Mouse (Mus musculus) midbrain, embryonic 11.5 days (tissue): ENCODE data around the gene Hist1h2bl. TPM values are rescaled to one million over a fixed set of nuclear protein-coding genes. Genes with fewer than 3 reads are reported as not detected.

Experiments used
- ATAC-seq: fragments of 200-750 bp; cut with Nextera tagmentation; 2 replicates; pipeline ENCODE4 v1.8.0; 2017; ENCODE audit warnings: moderate TSS enrichment, moderate library complexity; ENCODE audit not compliant: low FRiP score
- DNase-seq: peaks from one replicate; pipeline ENCODE4 v3.0.0; 2015; ENCODE audit warnings: low spot score; ENCODE audit errors: missing footprints
- H3K27ac ChIP-seq: fragments of 300-500 bp; sonication (generic); 2 replicates; pipeline ENCODE4 v1.5.1; 2014; ENCODE audit warnings: low read depth, low read length
- H3K27me3 ChIP-seq: fragments of 300-500 bp; sonication (generic); 2 replicates; pipeline ENCODE4 v1.6.1; 2014; ENCODE audit warnings: mild to moderate bottlenecking, low read length, moderate library complexity, mixed read lengths; ENCODE audit not compliant: control insufficient read depth, insufficient read depth
- H3K36me3 ChIP-seq: fragments of 300-500 bp; sonication (generic); 2 replicates; pipeline ENCODE4 v1.6.1; 2014; ENCODE audit warnings: mild to moderate bottlenecking, low read length, moderate library complexity, mixed read lengths; ENCODE audit not compliant: control insufficient read depth, insufficient read depth
- H3K4me1 ChIP-seq: fragments of 300-500 bp; sonication (generic); 2 replicates; pipeline ENCODE4 v1.6.1; 2014; ENCODE audit warnings: low read length; ENCODE audit not compliant: control insufficient read depth, insufficient read depth
- H3K4me2 ChIP-seq: fragments of 300-500 bp; sonication (generic); 2 replicates; pipeline ENCODE4 v1.6.1; 2014; ENCODE audit warnings: mild to moderate bottlenecking, moderate library complexity
- H3K4me3 ChIP-seq: fragments of 300-500 bp; sonication (generic); 2 replicates; pipeline ENCODE4 v1.5.1; 2014; ENCODE audit warnings: low read depth, low read length
- H3K9ac ChIP-seq: fragments of 300-500 bp; sonication (generic); 2 replicates; pipeline ENCODE4 v1.6.1; 2014; ENCODE audit warnings: low read length
- H3K9me3 ChIP-seq: fragments of 300-500 bp; sonication (generic); 2 replicates; pipeline ENCODE4 v1.6.1; 2016; ENCODE audit warnings: low read length; ENCODE audit not compliant: control insufficient read depth
- WGBS: fragments of 180-500 bp; shearing (Covaris S2); extraction: QIAGEN DNeasy Blood & Tissue Kit; methylation state at CpG from one replicate; pipeline ENCODE4 v1.1.7; 2014; 5-methylcytosine and 5-hydroxymethylcytosine counted together
- microRNA-seq: library from miRNA; unstranded; fragments of <30 nt; microRNA quantifications from one replicate; pipeline ENCODE4, GENCODE M21; 2017
- polyA plus RNA-seq: library from polyadenylated mRNA; unstranded; fragments of >200 nt; fragmentation: Nextera tagmentation; extraction: Ambion mirVana; gene quantifications from 2 replicates; pipeline ENCODE4 v1.2.1, GENCODE M21; 2014

Hist1h2bl gene
- polyA plus RNA-seq, 1 experiment from 2014 or later, result 0.85 TPM

DNA sequence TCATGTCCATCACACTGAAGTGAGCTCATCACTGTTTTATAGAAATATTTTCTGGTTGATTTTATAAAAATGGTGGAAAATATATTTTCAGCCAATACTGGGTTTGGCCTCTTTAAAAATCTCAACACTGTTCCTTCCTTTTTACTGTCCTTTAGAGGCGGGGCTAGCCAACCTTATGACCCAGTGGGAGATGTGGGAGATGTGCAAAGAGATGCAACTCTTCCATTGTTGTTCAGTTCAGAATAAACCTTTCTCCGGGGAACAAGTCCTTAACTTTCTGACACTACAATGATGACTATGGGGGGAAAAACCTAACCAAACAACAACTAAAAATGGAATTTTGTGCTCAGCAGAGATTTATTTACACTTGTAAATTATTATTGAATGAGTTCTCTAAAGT lies 38.6 kb downstream of the Hist1h2bl start, which contains the start of gene Olfr1360:
Gene Olfr1360, minus strand, starts transcription at position 101 of the 400 bp plus-strand sequence.
- no peaks in the 10 kb centered on the region for H3K36me3 ChIP-seq
- DNase-seq (no peak), ATAC-seq (no peak)
- no peak within 1 kb of the TSS for H3K9ac ChIP-seq
- no peaks in the 10 kb centered on the region for H3K9me3 ChIP-seq
- H3K4me1 ChIP-seq, result no peaks in the 10 kb centered on the region
- 87% methylated on average over 2 of the region's 2 CpGs for WGBS
- H3K4me3 ChIP-seq, result no peak within 1 kb of the TSS
- H3K4me2 ChIP-seq, result no peak within 1 kb of the TSS
- H3K27me3 ChIP-seq, result no peaks in the 10 kb centered on the region
- no peak within 1 kb of the TSS for H3K27ac ChIP-seq

Small RNA genes within 50 kb of the gene (microRNA-seq; reads per million reads assigned to microRNA genes)
- gene Gm44357 (not detected), gene Gm44367 (0.57 reads per million), gene Gm44454 (not detected)

Other genes with a start within 250 kb of the Hist1h2bl start
- 2.6 and 2.7 TPM in 2 replicates for gene Nkapl, start 247.6 kb downstream of the Hist1h2bl start, polyA plus RNA-seq
- 3.9 and 4.2 TPM in 2 replicates for gene Zkscan4, start 237.2 kb downstream of the Hist1h2bl start, polyA plus RNA-seq
- not detected in 2 replicates for gene Gm10065, start 236.7 kb downstream of the Hist1h2bl start, polyA plus RNA-seq
- 0.32 and 0.66 TPM in 2 replicates for gene AK157302, start 220.9 kb downstream of the Hist1h2bl start, polyA plus RNA-seq
- gene Gm11273, start 214.7 kb downstream of the Hist1h2bl start, polyA plus RNA-seq, result 3.7 and 4.0 TPM in 2 replicates
- gene Zkscan8, start 185.0 kb downstream of the Hist1h2bl start, polyA plus RNA-seq, result 10.6 and 11.1 TPM in 2 replicates
- gene Olfr1366, start 173.3 kb downstream of the Hist1h2bl start, polyA plus RNA-seq, result 0.12 and 0.26 TPM in 2 replicates
- gene Olfr1535, start 156.2 kb downstream of the Hist1h2bl start, polyA plus RNA-seq, result 0.04 TPM in 1 of 2 replicates, not detected in the other
- gene Olfr1364, start 134.4 kb downstream of the Hist1h2bl start, polyA plus RNA-seq, result not detected in 2 replicates
- gene Olfr1362, start 102.1 kb downstream of the Hist1h2bl start, polyA plus RNA-seq, result not detected in 2 replicates
- gene Olfr11, start 73.6 kb downstream of the Hist1h2bl start, polyA plus RNA-seq, result not detected in 2 replicates
- gene Olfr1361, start 52.8 kb downstream of the Hist1h2bl start, polyA plus RNA-seq, result not detected in 2 replicates
- not detected in 2 replicates for gene Olfr1360, start 38.7 kb downstream of the Hist1h2bl start, polyA plus RNA-seq
- gene Olfr1359, start 18.0 kb downstream of the Hist1h2bl start, polyA plus RNA-seq, result not detected in 2 replicates
- gene Hist1h2ai, start 279 bp upstream of the Hist1h2bl start, polyA plus RNA-seq, result 19.8 and 20.9 TPM in 2 replicates
- 11.6 and 12.9 TPM in 2 replicates for gene Hist1h3h, start 1.5 kb upstream of the Hist1h2bl start, polyA plus RNA-seq
- gene Hist1h2bm, start 5.9 kb upstream of the Hist1h2bl start, polyA plus RNA-seq, result 4.2 and 5.7 TPM in 2 replicates
- 1.0 and 2.2 TPM in 2 replicates for gene Hist1h4j, start 18.9 kb upstream of the Hist1h2bl start, polyA plus RNA-seq
- gene Hist1h4k, start 34.4 kb upstream of the Hist1h2bl start, polyA plus RNA-seq, result 2.4 and 6.0 TPM in 2 replicates
- 6.2 and 10.7 TPM in 2 replicates for gene Hist1h2ak, start 37.7 kb upstream of the Hist1h2bl start, polyA plus RNA-seq
- gene Hist1h2bn, start 38.0 kb upstream of the Hist1h2bl start, polyA plus RNA-seq, result 2.2 TPM in 1 of 2 replicates, not detected in the other
- gene Hist1h1b, start 64.5 kb upstream of the Hist1h2bl start, polyA plus RNA-seq, result 20.0 and 24.8 TPM in 2 replicates
- gene Hist1h3i, start 67.2 kb upstream of the Hist1h2bl start, polyA plus RNA-seq, result 289 and 304 TPM in 2 replicates
- 2.6 and 7.4 TPM in 2 replicates for gene Hist1h2an, start 71.1 kb upstream of the Hist1h2bl start, polyA plus RNA-seq
- 2.5 TPM in 2 replicates for gene Hist1h2bp, start 71.3 kb upstream of the Hist1h2bl start, polyA plus RNA-seq
- 17.8 and 23.3 TPM in 2 replicates for gene Hist1h2bq, start 94.1 kb upstream of the Hist1h2bl start, polyA plus RNA-seq
- gene Hist1h2ao, start 94.3 kb upstream of the Hist1h2bl start, polyA plus RNA-seq, result 1.7 TPM in 1 of 2 replicates, not detected in the other
- not detected in 2 replicates for gene Hist1h4m, start 95.6 kb upstream of the Hist1h2bl start, polyA plus RNA-seq
- 10.3 and 12.0 TPM in 2 replicates for gene Hist1h4n, start 116.1 kb upstream of the Hist1h2bl start, polyA plus RNA-seq
- 5,628 and 6,009 TPM in 2 replicates for gene Hist1h2ap, start 117.4 kb upstream of the Hist1h2bl start, polyA plus RNA-seq
- 17.8 and 23.1 TPM in 2 replicates for gene Hist1h2br, start 117.6 kb upstream of the Hist1h2bl start, polyA plus RNA-seq
- 26.7 and 27.9 TPM in 2 replicates for gene Zfp184, start 229.0 kb upstream of the Hist1h2bl start, polyA plus RNA-seq